Mouse (Mus musculus) thymus, postnatal 36 days (tissue): ENCODE measurements around the gene Mrpl33.
"Not testable (repeated sequence)": the region's sequence is repeated elsewhere in the genome, so short reads cannot be mapped to it uniquely, and the experiment has no call there.

Experiments used
- DNase-seq, 2 experiments: peaks; one replicate each; pipeline ENCODE4 v3.0.0; 2022; ENCODE audit warnings: mixed read lengths in 2 of 2

The Mrpl33 gene

DNA sequence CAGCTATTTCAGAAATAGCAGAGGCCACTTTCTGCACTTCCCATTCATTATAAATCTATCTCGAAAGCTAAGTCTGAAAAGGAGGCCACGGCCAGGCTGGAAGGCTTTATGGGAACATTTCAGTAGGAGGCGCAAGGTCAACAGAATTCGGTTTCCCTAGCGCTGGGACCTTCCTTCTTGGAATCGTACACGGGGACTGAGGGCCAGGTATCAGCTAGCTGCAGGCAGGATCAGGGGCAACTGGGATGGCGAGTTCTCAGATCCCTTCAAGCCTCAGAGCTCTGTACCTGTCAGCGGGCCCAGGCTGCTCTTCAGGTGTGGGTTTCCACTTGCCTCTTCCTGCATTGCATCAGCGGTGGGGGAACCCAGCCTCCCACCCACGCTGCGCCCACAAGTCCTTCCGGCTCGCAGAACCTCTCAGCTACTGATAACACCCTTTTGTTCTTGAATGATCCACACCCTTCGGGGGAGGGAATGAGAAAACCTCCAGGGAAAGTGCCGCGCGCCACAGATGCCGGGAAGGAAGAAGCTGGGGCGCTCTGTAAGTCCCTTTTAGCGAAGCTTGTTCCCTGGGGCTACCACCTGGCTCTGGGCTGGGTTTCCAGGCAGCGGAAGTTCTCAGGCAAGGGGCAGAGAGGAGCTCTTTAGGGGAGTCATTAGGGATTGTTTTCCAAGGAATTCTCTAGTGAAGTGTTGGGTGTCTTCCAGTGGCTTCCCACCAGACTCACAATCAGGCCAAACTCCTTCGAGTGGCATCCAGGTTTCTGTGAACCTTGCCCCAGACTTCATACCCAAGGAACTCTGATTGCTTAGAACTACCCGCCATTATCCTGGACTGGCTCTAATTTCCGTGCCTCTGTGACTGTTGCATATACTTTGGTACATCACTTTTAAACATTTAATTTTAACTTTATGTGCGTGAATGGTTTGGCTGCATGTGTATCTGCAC, at the start of gene Mrpl33:
Gene Mrpl33, plus strand, starts transcription at position 455 of the 949 bp plus-strand sequence.
- DNase-seq = peak; percentile 76 to 83

DNA sequence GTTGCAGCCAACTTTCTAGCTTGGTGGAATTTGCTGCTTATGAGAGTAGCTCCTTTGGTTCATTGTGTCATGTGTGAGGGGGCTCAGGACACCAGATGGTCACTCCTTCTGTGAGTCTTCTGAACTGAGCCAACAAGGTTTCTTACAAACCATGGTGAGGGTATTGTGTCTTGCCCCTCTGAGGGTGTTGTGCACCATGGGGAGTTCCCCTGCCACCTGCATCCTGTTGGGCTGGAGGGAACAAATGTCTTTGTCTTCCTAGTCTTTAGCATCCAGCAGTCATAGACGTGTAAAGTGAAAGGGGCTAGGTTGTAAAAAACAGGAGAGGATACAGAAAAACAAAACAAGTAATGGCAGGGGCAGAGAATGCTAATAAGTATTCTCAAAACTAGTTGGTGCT, 37.3 kb upstream of the Mrpl33 start:
- DNase-seq = no peak

- DNase-seq = no peak
Measured at GRCm38 (mm10) chr5:31560352-31560751, 36.4 kb upstream of the Mrpl33 start.

GRCm38 (mm10) chr5:31562036-31562666, 34.6 kb upstream of the Mrpl33 start:
- DNase-seq = no peak

GRCm38 (mm10) chr5:31563496-31563895, 33.2 kb upstream of the Mrpl33 start:
- DNase-seq = peak; percentile 38 to 48

GRCm38 (mm10) chr5:31563905-31564304, 32.8 kb upstream of the Mrpl33 start:
- DNase-seq = no peak

DNA sequence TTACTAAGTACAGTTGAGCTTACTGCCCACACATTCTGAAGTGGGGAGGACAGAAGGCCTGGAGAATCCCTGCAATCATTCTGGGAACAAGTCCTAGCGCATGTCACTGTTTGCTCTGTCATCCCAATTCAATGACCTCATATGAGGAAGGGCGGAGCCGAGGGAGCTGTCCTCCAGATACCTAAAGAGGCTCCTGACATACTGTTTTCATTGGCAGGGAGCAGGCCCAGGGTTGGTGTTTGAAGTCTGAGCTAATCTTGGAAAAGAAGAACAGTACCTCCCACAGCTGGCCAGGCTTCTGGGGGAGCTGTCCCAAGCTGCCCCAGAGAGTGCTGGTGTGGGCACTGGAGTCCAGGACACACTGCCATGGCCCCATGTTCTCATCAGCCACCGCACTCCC, 31.8 kb upstream of the Mrpl33 start:
- DNase-seq = no peak

DNA sequence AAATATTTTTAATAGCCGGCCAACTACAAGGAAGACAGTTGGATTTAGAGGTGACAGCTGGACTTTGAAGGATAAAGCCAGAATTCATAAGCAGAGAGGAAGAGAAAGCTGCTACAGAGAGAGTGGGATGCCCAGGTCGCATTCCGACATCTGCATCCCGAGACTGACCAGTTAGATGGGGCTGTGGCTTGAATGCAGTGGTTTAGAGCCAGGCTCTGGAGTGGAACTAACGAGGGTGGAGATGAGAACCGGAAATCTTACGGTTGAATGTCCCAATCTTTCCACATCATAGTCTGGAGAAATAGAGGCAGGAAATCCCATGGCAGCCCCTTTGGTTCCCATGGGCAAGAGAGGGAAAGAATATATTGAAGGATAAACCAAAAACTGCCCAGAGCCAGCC, 30.7 kb upstream of the Mrpl33 start:
- no peak for DNase-seq

GRCm38 (mm10) chr5:31566457-31566856, 30.3 kb upstream of the Mrpl33 start:
- DNase-seq = no peak

DNA sequence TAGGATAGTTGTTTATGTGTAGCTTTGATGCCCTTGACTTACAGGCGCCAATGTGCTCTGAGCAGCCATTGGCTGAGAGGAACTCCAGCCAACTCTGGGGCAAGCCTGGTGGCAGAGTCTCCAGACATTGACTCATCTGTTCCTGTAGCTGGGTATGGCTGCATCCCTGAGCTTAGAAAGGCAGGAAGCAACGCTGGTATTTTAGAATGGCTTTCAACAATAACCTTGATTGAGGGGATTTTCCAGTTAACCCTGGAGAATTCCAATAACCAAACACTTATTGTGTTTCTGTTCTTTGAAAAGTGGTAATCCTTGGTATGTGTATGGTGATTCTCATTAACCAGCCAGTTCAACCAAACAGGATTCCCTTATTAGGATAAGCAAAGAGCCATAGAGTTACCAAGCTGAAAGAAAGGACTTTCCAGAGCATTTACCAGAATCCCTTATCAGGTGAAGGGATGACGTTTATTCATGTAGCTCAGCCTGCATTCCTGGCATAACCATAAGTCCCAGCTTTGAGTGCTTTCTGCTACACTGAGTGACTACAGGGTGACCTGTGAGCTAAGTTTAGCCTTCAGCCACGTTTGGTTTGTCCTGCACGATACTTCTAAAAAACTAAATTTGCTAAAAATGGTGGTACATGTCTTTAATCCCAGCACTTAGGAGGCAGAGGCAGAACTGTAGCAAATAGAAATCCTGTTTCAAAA, 28.6 kb upstream of the Mrpl33 start:
- no peak for DNase-seq

GRCm38 (mm10) chr5:31571023-31571608, 25.6 kb upstream of the Mrpl33 start:
- DNase-seq = no peak

DNA sequence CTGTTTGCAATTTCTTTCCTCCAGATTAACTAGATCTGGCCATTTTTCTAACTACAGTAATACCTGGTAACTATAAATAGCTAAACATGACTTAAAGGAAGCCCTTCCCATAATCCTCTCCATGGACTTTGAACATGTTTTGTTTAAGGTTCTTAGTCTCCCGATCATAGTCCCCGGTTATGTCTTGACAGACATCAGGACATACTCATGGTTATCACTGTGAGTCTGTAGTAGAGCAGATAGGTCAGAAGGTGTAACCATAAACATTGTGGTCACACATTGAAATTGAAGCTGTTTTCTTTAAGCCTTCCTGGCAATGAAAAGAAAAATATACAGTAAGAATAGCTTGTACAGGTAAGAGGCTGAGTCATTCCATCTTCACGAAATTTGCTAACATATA, 23.0 kb upstream of the Mrpl33 start:
- DNase-seq = no peak

- DNase-seq = no peak
Measured at GRCm38 (mm10) chr5:31576539-31576975, 20.2 kb upstream of the Mrpl33 start.

DNA sequence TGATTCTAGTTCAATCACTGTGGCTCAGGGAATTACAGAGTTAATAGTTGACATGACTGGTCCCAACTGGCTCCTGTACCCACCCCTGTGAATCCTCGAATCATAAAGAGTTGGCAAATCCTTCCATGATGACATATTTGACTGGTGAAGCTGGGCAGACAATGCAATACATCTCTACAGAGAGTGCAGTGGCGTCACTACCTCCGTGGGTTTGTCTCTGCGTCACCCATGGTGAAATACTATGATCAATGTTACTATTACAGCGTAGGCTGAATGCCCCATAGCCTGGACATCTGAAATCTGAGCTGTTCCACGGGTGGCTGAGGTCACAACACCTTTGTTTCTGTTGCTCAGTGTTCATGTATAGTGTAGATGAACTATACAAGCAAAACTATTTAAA, 15.5 kb upstream of the Mrpl33 start:
- no peak for DNase-seq

DNA sequence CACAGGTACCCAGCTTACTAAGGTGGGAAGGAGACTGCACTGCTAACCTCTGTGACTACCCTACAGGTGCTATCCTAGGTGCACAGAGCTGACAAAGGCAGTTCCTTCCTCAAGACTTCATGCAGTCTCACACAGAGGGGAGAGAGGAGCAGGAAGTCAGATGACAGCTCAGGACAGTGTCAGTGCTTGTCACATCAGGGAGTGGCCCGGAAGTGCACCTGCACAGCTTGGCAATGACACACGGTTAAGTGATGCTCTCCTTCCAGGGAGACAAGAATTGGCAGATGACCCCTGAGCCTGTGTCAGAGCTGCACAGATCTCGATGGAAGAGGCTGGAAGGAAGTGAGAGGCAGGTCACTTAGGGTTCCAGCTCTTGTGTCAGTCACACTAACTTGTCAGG, 14.8 kb upstream of the Mrpl33 start:
- DNase-seq = peak in 1 of 2 experiments; percentile 27

DNA sequence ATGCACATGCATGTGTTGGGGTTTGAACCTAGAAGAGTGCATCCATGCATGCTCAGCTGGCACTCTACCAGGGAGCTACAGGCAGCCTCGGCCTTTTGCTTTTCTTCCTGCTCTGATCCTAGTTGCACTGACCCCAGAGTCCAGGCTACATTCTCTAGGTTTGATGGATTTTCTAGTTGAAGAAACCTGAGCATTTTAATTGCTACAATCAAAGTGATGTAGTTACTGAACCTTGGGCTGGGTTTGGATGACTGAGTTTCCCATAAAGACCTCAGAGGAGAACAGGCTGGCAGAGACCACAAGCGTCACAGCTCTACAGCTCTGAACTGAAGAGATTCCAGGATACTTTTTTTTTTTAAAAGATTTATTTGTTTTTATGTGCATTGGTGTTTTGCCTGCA, 13.5 kb upstream of the Mrpl33 start:
- no peak for DNase-seq

- DNase-seq = no peak
Measured at GRCm38 (mm10) chr5:31585526-31585925, 11.2 kb upstream of the Mrpl33 start.

DNA sequence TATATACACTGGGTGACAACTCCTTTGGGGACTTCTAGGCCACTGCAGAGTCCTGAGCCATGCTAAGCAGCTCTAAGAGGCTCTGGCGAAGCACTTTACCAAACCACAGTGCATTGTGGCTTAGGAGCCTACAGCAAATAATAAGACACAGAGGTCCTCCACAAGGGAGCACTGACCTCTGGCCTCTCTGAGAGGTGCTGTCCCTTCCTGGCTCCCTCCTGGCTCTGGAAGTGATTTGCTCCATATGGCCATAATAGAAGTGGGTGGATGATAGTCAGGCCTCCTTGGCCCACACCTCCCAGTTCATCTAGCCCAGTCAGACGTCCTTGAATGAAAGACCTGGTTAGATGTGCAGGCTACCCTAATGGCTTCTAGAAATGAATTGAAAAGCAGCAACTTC, 8.7 kb upstream of the Mrpl33 start:
- no peak for DNase-seq

- not testable (repeated sequence) for DNase-seq
Measured at GRCm38 (mm10) chr5:31588672-31589071, 8.1 kb upstream of the Mrpl33 start.

DNA sequence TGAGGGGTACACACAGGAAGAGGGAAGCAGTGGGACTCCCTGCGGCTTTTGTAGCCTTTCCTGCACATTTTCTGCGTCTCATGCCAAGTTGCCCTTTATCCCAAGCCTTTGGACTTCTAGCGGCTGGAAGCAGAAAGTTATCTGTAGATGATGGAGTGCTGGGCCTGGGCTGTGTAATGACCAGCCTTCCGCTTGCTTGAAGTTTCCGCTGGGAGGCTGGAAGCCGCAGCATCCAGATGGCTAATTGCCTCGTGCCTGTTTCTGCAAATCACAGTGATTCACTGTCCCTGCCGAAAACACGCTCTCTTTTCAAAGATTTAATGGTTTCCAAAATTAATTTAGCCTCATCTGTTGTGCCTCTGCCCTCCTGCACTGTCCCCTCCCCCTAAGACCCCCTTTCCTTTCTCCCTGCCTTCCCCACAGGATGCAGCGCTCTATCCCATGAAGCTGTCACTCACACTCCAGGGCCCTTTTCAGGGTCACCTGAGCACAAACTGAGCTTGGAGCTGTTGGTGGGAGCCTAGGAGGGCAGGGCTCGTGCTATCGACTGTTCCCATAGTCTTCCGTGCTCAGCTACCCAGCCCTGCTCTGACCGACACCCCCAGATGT, 6.9 kb upstream of the Mrpl33 start:
- DNase-seq = no peak

- no peak for DNase-seq
Measured at GRCm38 (mm10) chr5:31591122-31591521, 5.6 kb upstream of the Mrpl33 start.

DNA sequence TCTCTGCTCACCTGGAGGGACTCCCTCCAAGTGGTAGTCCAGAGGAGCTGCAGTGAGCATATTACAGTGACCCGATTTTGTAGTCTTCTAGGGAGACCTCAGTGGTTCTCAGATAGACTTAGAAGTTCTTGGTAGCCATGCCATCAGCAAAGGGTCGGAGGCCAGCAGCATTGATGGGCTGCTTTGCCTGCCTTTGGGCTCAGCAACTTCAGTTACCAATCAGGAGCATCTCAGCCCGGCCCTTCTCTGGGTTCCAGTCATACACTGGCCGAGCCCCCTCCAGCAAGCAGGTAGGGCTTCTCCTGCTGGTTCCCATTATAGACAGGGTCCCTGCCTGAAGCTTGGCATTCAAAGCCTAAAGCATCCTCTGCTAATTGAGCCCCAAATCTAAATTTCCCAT, 867 bp upstream of the Mrpl33 start:
- DNase-seq = no peak
